Mouse (Mus musculus) midbrain, embryonic 16.5 days (tissue): Measurements from ENCODE around the gene Grik5. TPM values are rescaled to one million over a fixed set of nuclear protein-coding genes. Genes with fewer than 3 reads are reported as not detected.
"Not testable (repeated sequence)": the region's sequence is repeated elsewhere in the genome, so short reads cannot be mapped to it uniquely, and the experiment has no call there.

Source experiments
- ATAC-seq: fragments of 200-750 bp; cut with Nextera tagmentation; 2 replicates; pipeline ENCODE4 v1.8.0; 2017; ENCODE audit warnings: moderate TSS enrichment
- H3K27ac ChIP-seq: fragments of 300-500 bp; sonication (generic); 2 replicates; pipeline ENCODE4 v1.5.1; 2014; ENCODE audit warnings: mild to moderate bottlenecking, low read length, mixed read lengths
- H3K27me3 ChIP-seq: fragments of 300-500 bp; sonication (generic); 2 replicates; pipeline ENCODE4 v1.6.1; 2014; ENCODE audit warnings: low read depth, low read length, mixed read lengths; ENCODE audit not compliant: control insufficient read depth, insufficient read depth
- H3K36me3 ChIP-seq: fragments of 300-500 bp; sonication (generic); 2 replicates; pipeline ENCODE4 v1.6.1; 2014; ENCODE audit warnings: mild to moderate bottlenecking, low read length, moderate library complexity, mixed read lengths; ENCODE audit not compliant: control insufficient read depth, insufficient read depth
- H3K4me1 ChIP-seq: fragments of 300-500 bp; sonication (generic); 2 replicates; pipeline ENCODE4 v1.6.1; 2014; ENCODE audit warnings: mild to moderate bottlenecking, low read length, mixed read lengths; ENCODE audit not compliant: control insufficient read depth, insufficient read depth
- H3K4me2 ChIP-seq: fragments of 300-500 bp; sonication (generic); 2 replicates; pipeline ENCODE4 v1.6.1; 2014; ENCODE audit warnings: mild to moderate bottlenecking, low read length, mixed read lengths
- H3K4me3 ChIP-seq: fragments of 300-500 bp; sonication (generic); 2 replicates; pipeline ENCODE4 v1.5.1; 2014; ENCODE audit warnings: low read depth, mild to moderate bottlenecking, low read length, moderate library complexity, mixed read lengths
- H3K9ac ChIP-seq: fragments of 300-500 bp; sonication (generic); 2 replicates; pipeline ENCODE4 v1.6.1; 2014; ENCODE audit warnings: low read depth, low read length, mixed read lengths
- H3K9me3 ChIP-seq: fragments of 300-500 bp; sonication (generic); replicated peaks from 2 replicates; pipeline ENCODE4 v1.6.1; 2014; ENCODE audit warnings: mild to moderate bottlenecking, low read length, mixed read lengths; ENCODE audit not compliant: control insufficient read depth, poor library complexity, severe bottlenecking
- WGBS: fragments of 180-500 bp; shearing (Covaris S2); extraction: QIAGEN DNeasy Blood & Tissue Kit; methylation state at CpG from one replicate; pipeline ENCODE4 v1.1.7; 2014; 5-methylcytosine and 5-hydroxymethylcytosine counted together
- polyA plus RNA-seq: library from polyadenylated mRNA; unstranded; fragments of >200 nt; fragmentation: Nextera tagmentation; extraction: Ambion mirVana; gene quantifications from 2 replicates; pipeline ENCODE4 v1.2.1, GENCODE M21; 2015

Grik5 gene
- polyA plus RNA-seq, 1 experiment from 2014 or later = 14.2 TPM

GRCm38 (mm10) chr7:25052587-25052986 lies 19.6 kb downstream of the Grik5 start:
- Histone ChIP-seq H3K9me3 (no peaks in the 10 kb centered on the region), H3K4me1 (no peaks in the 10 kb centered on the region), H3K4me3 (no peak overlapping the region), H3K36me3 (peaks cover 49% of the 10 kb centered on the region), H3K27me3 (no peaks in the 10 kb centered on the region), H3K4me2 (no peak overlapping the region), H3K27ac (no peak overlapping the region), H3K9ac (no peak overlapping the region)
- WGBS = 92% methylated on average over 3 of the region's 3 CpGs
- no peak for ATAC-seq

- Histone ChIP-seq H3K9ac (no peak overlapping the region), H3K4me1 (no peaks in the 10 kb centered on the region), H3K27me3 (no peaks in the 10 kb centered on the region), H3K9me3 (no peaks in the 10 kb centered on the region), H3K4me2 (no peak overlapping the region), H3K36me3 (peaks cover 44% of the 10 kb centered on the region), H3K27ac (no peak overlapping the region), H3K4me3 (no peak overlapping the region)
- WGBS = 84% methylated on average over 16 of the region's 16 CpGs
- ATAC-seq = no peak
These were observed 22.7 kb downstream of the Grik5 start for GRCm38 (mm10) chr7:25049295-25049930.

GRCm38 (mm10) chr7:25047363-25047762 lies 24.8 kb downstream of the Grik5 start:
- no peak overlapping the region for H3K4me3 ChIP-seq
- H3K4me1 ChIP-seq = no peaks in the 10 kb centered on the region
- no peak for ATAC-seq
- peaks cover 44% of the 10 kb centered on the region for H3K36me3 ChIP-seq
- H3K27me3 ChIP-seq = no peaks in the 10 kb centered on the region
- 88% methylated on average over 8 of the region's 8 CpGs for WGBS
- no peak overlapping the region for H3K4me2 ChIP-seq
- H3K27ac ChIP-seq = no peak overlapping the region
- no peaks in the 10 kb centered on the region for H3K9me3 ChIP-seq
- H3K9ac ChIP-seq = no peak overlapping the region

GRCm38 (mm10) chr7:25044599-25044998 lies 27.5 kb downstream of the Grik5 start:
- not testable (repeated sequence) for H3K27ac ChIP-seq, H3K4me3 ChIP-seq, ATAC-seq, H3K4me1 ChIP-seq, H3K4me2 ChIP-seq, H3K9me3 ChIP-seq, H3K27me3 ChIP-seq, H3K9ac ChIP-seq
- H3K36me3 ChIP-seq = peaks cover 44% of the 10 kb centered on the region
- WGBS = 98% methylated on average over 7 of the region's 7 CpGs

- no peak overlapping the region for H3K27ac ChIP-seq
- H3K4me1 ChIP-seq = no peaks in the 10 kb centered on the region
- ATAC-seq = no peak
- no peak overlapping the region for H3K4me3 ChIP-seq
- WGBS = 91% methylated on average over 12 of the region's 12 CpGs
- H3K27me3 ChIP-seq = no peaks in the 10 kb centered on the region
- peaks cover 37% of the 10 kb centered on the region for H3K36me3 ChIP-seq
- H3K4me2 ChIP-seq = no peak overlapping the region
- no peak overlapping the region for H3K9ac ChIP-seq
- H3K9me3 ChIP-seq = no peaks in the 10 kb centered on the region
These were observed 30.2 kb downstream of the Grik5 start for GRCm38 (mm10) chr7:25041921-25042320.

- Histone ChIP-seq H3K4me2 (no peak overlapping the region), H3K4me3 (no peak overlapping the region), H3K4me1 (no peaks in the 10 kb centered on the region), H3K27me3 (no peaks in the 10 kb centered on the region), H3K9ac (no peak overlapping the region), H3K9me3 (no peaks in the 10 kb centered on the region), H3K27ac (no peak overlapping the region; the same call in 1 of the 2 replicates), H3K36me3 (peaks cover 18% of the 10 kb centered on the region)
- no peak for ATAC-seq
- 56% methylated on average over 7 of the region's 7 CpGs for WGBS
These were observed 36.2 kb downstream of the Grik5 start for GRCm38 (mm10) chr7:25035916-25036315.

- Histone ChIP-seq H3K4me1 (no peaks in the 10 kb centered on the region), H3K9ac (no peak overlapping the region), H3K27ac (no peak overlapping the region), H3K4me3 (no peak overlapping the region), H3K27me3 (no peaks in the 10 kb centered on the region), H3K9me3 (no peaks in the 10 kb centered on the region), H3K4me2 (no peak overlapping the region), H3K36me3 (peaks cover 13% of the 10 kb centered on the region)
- 91% methylated on average over 4 of the region's 4 CpGs for WGBS
- ATAC-seq = no peak
These were observed 37.4 kb downstream of the Grik5 start for GRCm38 (mm10) chr7:25034796-25035195.

- WGBS = 35% methylated on average over 3 of the region's 3 CpGs
- H3K36me3 ChIP-seq = peaks cover 24% of the 10 kb centered on the region
- H3K4me2 ChIP-seq = no peak overlapping the region
- no peaks in the 10 kb centered on the region for H3K27me3 ChIP-seq
- ATAC-seq = no peak
- H3K9ac ChIP-seq = no peak overlapping the region
- H3K27ac ChIP-seq = no peak overlapping the region
- H3K9me3 ChIP-seq = no peaks in the 10 kb centered on the region
- no peaks in the 10 kb centered on the region for H3K4me1 ChIP-seq
- H3K4me3 ChIP-seq = no peak overlapping the region
These were observed 40.6 kb downstream of the Grik5 start for GRCm38 (mm10) chr7:25031528-25031927.

GRCm38 (mm10) chr7:25030032-25030753 lies 42.0 kb downstream of the Grik5 start:
- no peaks in the 10 kb centered on the region for H3K9me3 ChIP-seq
- 0 out of 2 replicates have a peak overlapping the region, but pooled peaks have one; percentile 38 for H3K9ac ChIP-seq
- H3K4me1 ChIP-seq = no peaks in the 10 kb centered on the region
- 28% methylated on average over 5 of the region's 5 CpGs for WGBS
- 0 out of 2 replicates have a peak, but pooled peaks have one; percentile 12 for ATAC-seq
- H3K4me3 ChIP-seq = no peak overlapping the region
- 0 out of 2 replicates have a peak overlapping the region, but pooled peaks have one; percentile 42 for H3K27ac ChIP-seq
- H3K27me3 ChIP-seq = no peaks in the 10 kb centered on the region
- H3K4me2 ChIP-seq = no peak overlapping the region
- peaks cover 23% of the 10 kb centered on the region for H3K36me3 ChIP-seq
